Mouse (Mus musculus): Measurements from ENCODE around the gene Cdkn2aipnl.

Cdkn2aipnl gene

GRCm38 (mm10) chr11:52003772-52004528 lies 36.5 kb downstream of the Cdkn2aipnl start, which contains the start of gene Cdkl3:
Cdkl3 (plus strand) TSS chr11:52004221.
- peak; percentile 81 for DNase-seq (ENCODE audit: low spot score)

GRCm38 (mm10) chr11:52005586-52005985 lies 38.1 kb downstream of the Cdkn2aipnl start:
- no peak for DNase-seq (ENCODE audit: low spot score)

GRCm38 (mm10) chr11:52011011-52011410 lies 43.5 kb downstream of the Cdkn2aipnl start:
- no peak for DNase-seq (ENCODE audit: low spot score)

- DNase-seq (ENCODE audit: low spot score), result no peak
Measured at GRCm38 (mm10) chr11:52011541-52011940, 44.1 kb downstream of the Cdkn2aipnl start.

- DNase-seq (ENCODE audit: low spot score), result no peak
Measured at GRCm38 (mm10) chr11:52018217-52018616, 50.8 kb downstream of the Cdkn2aipnl start.
